Mouse (Mus musculus) brain, embryonic 14.5 days (tissue): ENCODE data around the gene Gm10260.

Source experiments
- CTCF ChIP-seq: fragments of 200-500 bp; IDR thresholded peaks from 2 replicates; pipeline ENCODE4 v1.5.1; 2012; ENCODE audit warnings: inconsistent platforms, mild to moderate bottlenecking, moderate library complexity, borderline replicate concordance; ENCODE audit not compliant: insufficient read depth, insufficient read length; ENCODE audit errors: extremely low read depth
- POLR2A ChIP-seq: fragments of 200-500 bp; IDR thresholded peaks from 2 replicates; pipeline ENCODE4 v1.6.1; 2012; ENCODE audit warnings: mild to moderate bottlenecking, inconsistent platforms, borderline replicate concordance; ENCODE audit not compliant: poor library complexity, insufficient read depth, insufficient read length, severe bottlenecking; ENCODE audit errors: extremely low read depth

DNA sequence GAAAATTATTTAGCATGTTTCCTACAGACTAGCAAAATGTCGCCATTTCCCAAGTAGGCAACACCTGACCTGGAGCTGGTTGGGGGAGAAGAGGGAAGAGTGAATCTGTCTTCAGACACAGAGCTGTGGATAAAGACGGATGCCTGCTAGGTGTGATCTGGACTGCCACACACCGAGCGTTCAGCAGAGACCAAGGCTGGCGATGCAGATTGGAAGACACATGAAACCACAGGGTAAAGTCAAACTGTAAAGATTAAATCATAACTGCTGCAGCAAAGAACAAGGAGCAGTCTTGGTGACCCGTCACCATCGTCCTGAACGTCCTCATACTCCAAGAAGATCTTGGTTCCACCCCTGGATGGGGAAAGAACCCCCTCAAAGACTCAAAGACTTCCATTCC, 15.5 kb upstream of the Gm10260 start:
- no peak for TF ChIP-seq CTCF
- no peak for TF ChIP-seq POLR2A
